Mouse (Mus musculus) right cerebral cortex, postnatal 36 days (tissue): ENCODE results near the gene Smlr1.

Experiments used
- DNase-seq, 2 experiments: peaks; one replicate each; pipeline ENCODE4 v3.0.0; 2022; ENCODE audit warnings: low spot score in 2 of 2, mixed read lengths in 1 of 2

Smlr1 gene

DNA sequence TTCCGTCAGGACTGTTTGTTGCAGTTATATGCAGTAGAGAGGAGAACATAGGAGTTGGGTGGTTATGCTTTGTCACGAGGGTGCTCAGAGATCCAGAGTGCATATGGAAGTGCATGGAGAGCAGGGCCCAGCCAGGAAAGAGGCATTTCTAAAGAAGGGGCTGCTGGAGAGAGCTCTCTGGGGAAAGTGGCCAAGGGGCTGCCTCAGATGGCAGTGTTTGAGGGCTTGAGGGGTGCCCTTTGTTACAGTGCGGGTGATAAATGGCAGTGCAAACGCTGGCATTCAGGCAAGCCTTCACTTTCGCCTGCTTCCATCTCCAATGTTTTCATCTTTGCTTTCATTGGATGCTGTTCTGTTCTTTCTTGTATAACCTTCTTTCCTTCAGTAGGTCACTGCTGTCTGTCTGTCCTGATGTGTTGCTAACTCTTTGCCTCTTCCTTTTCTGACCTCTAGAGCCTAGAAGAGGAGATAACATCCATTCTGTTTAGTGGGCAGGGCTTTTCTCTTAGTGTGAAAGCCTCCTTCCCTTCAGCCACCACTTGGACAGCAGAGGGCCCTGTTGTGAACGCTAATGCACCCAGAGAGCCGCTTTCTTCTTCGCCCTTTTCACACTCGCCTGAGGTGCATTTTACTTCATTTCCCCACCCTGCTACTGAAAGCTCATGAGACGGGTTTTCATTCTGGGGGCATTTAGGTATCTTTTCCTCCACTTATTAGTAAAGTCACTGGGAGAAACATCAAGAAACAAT, 36.6 kb downstream of the Smlr1 start:
- DNase-seq, result no peak

DNA sequence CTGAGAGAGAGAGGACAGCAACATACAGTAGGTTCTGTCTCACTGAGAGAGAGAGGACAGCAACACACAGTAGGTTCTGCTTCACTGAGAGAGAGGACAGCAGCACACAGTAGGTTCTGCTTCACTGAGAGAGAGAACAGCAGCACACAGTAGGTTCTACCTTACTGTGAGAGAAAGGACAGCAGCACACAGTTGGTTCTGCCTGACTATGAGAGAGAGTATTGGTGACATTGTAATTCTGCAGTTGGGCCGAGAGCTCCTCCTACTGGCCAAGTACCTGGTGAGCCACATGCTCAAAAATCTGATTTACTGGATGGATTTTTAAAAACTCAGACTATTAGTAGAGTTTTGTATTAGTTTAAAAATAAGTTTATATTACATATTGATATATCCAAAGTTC, 47.6 kb downstream of the Smlr1 start:
- peak; percentile 29 to 48 for DNase-seq

DNA sequence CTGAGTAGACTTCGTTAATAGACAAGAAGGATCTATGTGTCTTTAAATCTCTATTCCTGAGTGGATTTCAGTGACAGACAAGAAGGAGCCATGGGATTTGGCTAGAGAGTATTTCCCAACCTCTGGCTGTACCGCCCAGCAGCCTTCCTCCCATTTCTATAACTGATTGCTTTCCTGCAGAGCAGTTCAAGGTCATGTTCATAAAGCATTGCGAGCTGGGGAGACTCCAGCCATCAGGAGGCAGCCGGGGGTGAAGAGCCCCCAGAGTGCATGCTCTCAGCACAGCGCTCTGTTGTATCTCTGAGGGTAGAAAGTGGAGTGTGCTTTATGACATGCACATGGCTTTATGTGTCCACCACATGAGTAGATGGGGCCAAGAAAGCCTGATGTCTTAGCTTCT, 53.3 kb downstream of the Smlr1 start:
- no peak for DNase-seq

DNA sequence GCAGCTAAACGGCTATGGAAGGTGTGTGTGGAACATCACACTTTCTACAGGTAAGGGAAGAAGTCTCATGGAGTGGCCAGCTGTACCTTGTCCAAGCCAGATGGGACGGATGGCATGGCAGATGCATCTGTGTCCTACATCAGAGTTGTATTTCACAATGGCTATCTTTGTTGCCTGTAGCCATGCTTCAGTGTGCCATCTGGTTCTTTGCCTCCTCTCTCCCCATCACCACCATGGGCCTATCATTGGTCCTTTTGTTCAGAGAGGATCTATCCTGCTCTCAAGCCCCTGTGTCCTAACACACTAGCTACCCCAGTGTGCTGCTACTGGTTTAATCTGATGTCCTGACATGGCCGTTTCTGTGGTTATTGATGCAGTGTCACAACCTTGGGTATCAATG, 56.4 kb downstream of the Smlr1 start:
- no peak for DNase-seq
